In the genomic region with DNA sequence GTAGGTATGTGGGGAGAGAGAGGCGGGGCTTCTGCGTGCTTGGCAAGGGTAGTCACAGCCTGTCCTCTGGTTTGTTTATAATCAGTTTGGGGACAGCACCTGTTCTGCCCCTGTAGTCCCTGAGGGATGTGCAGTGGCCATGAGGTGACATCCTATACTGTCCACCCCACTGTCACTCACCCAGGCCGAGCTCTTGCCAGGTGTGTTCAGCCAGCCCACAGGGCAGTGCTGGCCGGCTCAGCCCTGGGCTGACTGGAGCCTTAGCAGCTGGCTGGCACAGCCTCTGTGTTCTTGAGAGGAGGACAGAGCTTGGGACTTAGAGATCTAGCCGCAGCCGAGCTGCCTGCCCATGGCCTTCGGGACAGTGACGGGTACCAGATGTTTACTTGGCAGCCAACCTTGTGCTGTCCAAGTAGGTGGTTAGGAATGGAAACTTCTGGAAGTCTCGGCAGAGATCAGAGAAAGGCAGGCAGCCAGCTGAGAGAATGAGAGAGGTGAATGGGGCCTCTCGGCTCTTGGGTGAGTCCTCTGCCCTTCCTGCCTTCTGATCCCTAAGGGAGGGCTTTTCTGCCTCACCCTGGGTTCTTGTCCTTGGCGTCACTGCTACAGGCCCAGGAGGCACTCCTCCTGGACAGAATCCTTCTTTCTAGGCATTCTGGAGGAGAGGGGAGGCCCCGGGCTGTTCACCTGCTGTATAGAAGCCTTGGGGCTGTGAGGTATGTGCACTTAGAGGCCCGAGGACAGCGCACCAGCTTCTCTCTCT, we compare ENCODE assay signal across 10 mouse cellular contexts. TPM values are rescaled to one million over a fixed set of nuclear protein-coding genes. Genes with fewer than 3 reads are reported as not detected.
DNase-seq lines count a peak whose midpoint lies in the region; ATAC-seq lines count a peak whose summit lies in the region.
"Had no signal": no experiment of that assay in that cellular context is flagged by ENCODE, and none has a peak within 500 bp of the region (broad histone marks: within the 10 kb centered on the region; RNA-seq: fewer than 3 reads in every experiment).

No protein-coding gene starts in this region.

- no peak for ATAC-seq in midbrain, embryonic 14.5 days (ENCODE audit: low FRiP score, low TSS enrichment)
- peak; percentile 72 for ATAC-seq in kidney, embryonic 16.5 days (ENCODE audit: low FRiP score, low TSS enrichment)
- peak; percentile 34; the same call in 1 of the 2 replicates for ATAC-seq in stomach, embryonic 15.5 days (ENCODE audit: insufficient read depth, low FRiP score, low read depth)
- ATAC-seq in midbrain, embryonic 13.5 days = no peak

- H3K27me3 ChIP-seq in midbrain, embryonic 10.5 days (ENCODE audit: low read depth, poor library complexity, severe bottlenecking) = no peaks in the 10 kb centered on the region
- no peaks in the 10 kb centered on the region for H3K27me3 ChIP-seq in midbrain, embryonic 14.5 days (ENCODE audit: control insufficient read depth, insufficient read depth, low read length)
- H3K27me3 ChIP-seq in kidney, embryonic 16.5 days (ENCODE audit: insufficient read depth, low read length) = no peaks in the 10 kb centered on the region
- no peaks in the 10 kb centered on the region for H3K27me3 ChIP-seq in stomach, embryonic 15.5 days (replicated peaks)
- H3K27me3 ChIP-seq in midbrain, embryonic 13.5 days = no peaks in the 10 kb centered on the region

- H3K36me3 ChIP-seq in midbrain, embryonic 10.5 days = no peaks in the 10 kb centered on the region
- H3K36me3 ChIP-seq in midbrain, embryonic 14.5 days (ENCODE audit: control insufficient read depth, insufficient read depth, low read length) = no peaks in the 10 kb centered on the region
- H3K36me3 ChIP-seq in kidney, embryonic 16.5 days (ENCODE audit: insufficient read depth, low read length) = 0 out of 2 replicates have a peak, but pooled peaks cover 3% of the 10 kb centered on the region
- no peaks in the 10 kb centered on the region for H3K36me3 ChIP-seq in stomach, embryonic 15.5 days
- no peaks in the 10 kb centered on the region for H3K36me3 ChIP-seq in midbrain, embryonic 13.5 days

- no peak overlapping the region for H3K4me2 ChIP-seq in midbrain, embryonic 14.5 days (ENCODE audit: low read length)
- H3K4me2 ChIP-seq in kidney, embryonic 16.5 days (replicated peaks; ENCODE audit: low read depth, low read length) = no peak overlapping the region
- H3K4me2 ChIP-seq in stomach, embryonic 15.5 days = no peak overlapping the region
- H3K4me2 ChIP-seq in midbrain, embryonic 13.5 days (replicated peaks) = no peak overlapping the region

- peaks cover 9% of the 10 kb centered on the region; the same call in 1 of the 2 replicates for H3K4me1 ChIP-seq in midbrain, embryonic 10.5 days
- no peaks in the 10 kb centered on the region for H3K4me1 ChIP-seq in midbrain, embryonic 14.5 days (ENCODE audit: control insufficient read depth, insufficient read depth, low read length)
- H3K4me1 ChIP-seq in kidney, embryonic 16.5 days (ENCODE audit: insufficient read depth, low read length) = peaks cover 9% of the 10 kb centered on the region; the same call in 1 of the 2 replicates
- H3K4me1 ChIP-seq in stomach, embryonic 15.5 days = peaks cover 12% of the 10 kb centered on the region
- no peaks in the 10 kb centered on the region for H3K4me1 ChIP-seq in midbrain, embryonic 13.5 days (replicated peaks)

- peaks cover 13% of the 10 kb centered on the region; the same call in 1 of the 2 replicates for H3K9me3 ChIP-seq in midbrain, embryonic 10.5 days (replicated peaks)
- H3K9me3 ChIP-seq in midbrain, embryonic 14.5 days (ENCODE audit: control insufficient read depth, low read length) = no peaks in the 10 kb centered on the region
- peaks cover 8% of the 10 kb centered on the region; the same call in 1 of the 2 replicates for H3K9me3 ChIP-seq in kidney, embryonic 16.5 days (ENCODE audit: low read length)
- no peaks in the 10 kb centered on the region for H3K9me3 ChIP-seq in stomach, embryonic 15.5 days
- H3K9me3 ChIP-seq in midbrain, embryonic 13.5 days = peaks cover 10% of the 10 kb centered on the region; the same call in 1 of the 2 replicates

- peak overlapping the region; percentile 55; the same call in 1 of the 2 replicates for H3K27ac ChIP-seq in midbrain, embryonic 10.5 days (replicated peaks)
- H3K27ac ChIP-seq in midbrain, embryonic 14.5 days (replicated peaks; ENCODE audit: low read depth, low read length) = no peak overlapping the region
- no peak overlapping the region for H3K27ac ChIP-seq in kidney, embryonic 16.5 days (ENCODE audit: low read length)
- H3K27ac ChIP-seq in stomach, embryonic 15.5 days = peak overlapping the region; percentile 40; the same call in 1 of the 2 replicates
- H3K27ac ChIP-seq in midbrain, embryonic 13.5 days = no peak overlapping the region

- 76% methylated on average over 14 of the region's 14 CpGs for WGBS in midbrain, embryonic 10.5 days
- 77% methylated on average over 14 of the region's 14 CpGs for WGBS in midbrain, embryonic 14.5 days
- WGBS in kidney, embryonic 16.5 days = 58% methylated on average over 14 of the region's 14 CpGs
- WGBS in stomach, embryonic 15.5 days = 41% methylated on average over 14 of the region's 14 CpGs
- WGBS in midbrain, embryonic 13.5 days = 79% methylated on average over 14 of the region's 14 CpGs

- no peak overlapping the region for H3K4me3 ChIP-seq in midbrain, embryonic 10.5 days
- H3K4me3 ChIP-seq in midbrain, embryonic 14.5 days (replicated peaks; ENCODE audit: low read depth, low read length) = no peak overlapping the region
- H3K4me3 ChIP-seq in kidney, embryonic 16.5 days (ENCODE audit: low read length) = no peak overlapping the region
- no peak overlapping the region for H3K4me3 ChIP-seq in stomach, embryonic 15.5 days (replicated peaks)
- no peak overlapping the region for H3K4me3 ChIP-seq in midbrain, embryonic 13.5 days (replicated peaks)

- intact Hi-C loops in left cerebral cortex, postnatal 36 days (cut with DNase I) = no loop called here

- H3K9ac ChIP-seq in midbrain, embryonic 14.5 days (replicated peaks; ENCODE audit: low read length) = no peak overlapping the region
- 0 out of 2 replicates have a peak overlapping the region, but pooled peaks have one; percentile 31 for H3K9ac ChIP-seq in kidney, embryonic 16.5 days (replicated peaks; ENCODE audit: low read length)
- no peak overlapping the region for H3K9ac ChIP-seq in stomach, embryonic 15.5 days
- H3K9ac ChIP-seq in midbrain, embryonic 13.5 days (replicated peaks) = no peak overlapping the region

- no peak for DNase-seq in midbrain, embryonic 10.5 days (ENCODE audit: low spot score)
- DNase-seq in midbrain, embryonic 14.5 days = no peak
- peak; percentile 92 for DNase-seq in gastrocnemius, postnatal 25 days
- DNase-seq in spleen, postnatal 14 days (ENCODE audit: low spot score in 2 of 2) = no peak
- DNase-seq in left cerebral cortex, postnatal 36 days (ENCODE audit: low spot score in 2 of 2) = no peak

RNA-seq across cellular contexts. Expression of a gene that starts 12.1 kb away (rescaled TPM):
- 1.9 and 2.3 TPM in 2 replicates for polyA plus RNA-seq in midbrain, embryonic 10.5 days (2016; fragmentation: Nextera tagmentation; extraction: Ambion mirVana)
- 1.6 and 2.7 TPM in 2 replicates for polyA plus RNA-seq in midbrain, embryonic 14.5 days (2014; fragmentation: Nextera tagmentation; extraction: Ambion mirVana)
- 10 to 100 TPM; 65.8 to 67.7 TPM for total RNA-seq in gastrocnemius, postnatal 25 days (2021)
- 18.1 and 19.6 TPM in 2 replicates for polyA plus RNA-seq in kidney, embryonic 16.5 days (2015; fragmentation: Nextera tagmentation; extraction: Ambion mirVana)
- 10.2 and 10.7 TPM in 2 replicates for polyA plus RNA-seq in stomach, embryonic 15.5 days (2015; fragmentation: Nextera tagmentation; extraction: Ambion mirVana)
- 1.8 and 2.0 TPM in 2 replicates for polyA plus RNA-seq in midbrain, embryonic 13.5 days (2015; fragmentation: Nextera tagmentation; extraction: Ambion mirVana)
- 10 to 100 TPM; 10.6 to 12.0 TPM for total RNA-seq in left cerebral cortex, postnatal 36 days (2021)

RNA-seq across cellular contexts. Expression of a gene that starts 22.3 kb away (rescaled TPM):
- 0.19 TPM in 1 of 2 replicates, not detected in the other for polyA plus RNA-seq in midbrain, embryonic 10.5 days (2016; fragmentation: Nextera tagmentation; extraction: Ambion mirVana)
- polyA plus RNA-seq in midbrain, embryonic 14.5 days (2014; fragmentation: Nextera tagmentation; extraction: Ambion mirVana) = not detected in 2 replicates
- not detected for total RNA-seq in gastrocnemius, postnatal 25 days (2021)
- 0.92 TPM in 1 of 2 replicates, not detected in the other for polyA plus RNA-seq in kidney, embryonic 16.5 days (2015; fragmentation: Nextera tagmentation; extraction: Ambion mirVana)
- 52.1 and 71.7 TPM in 2 replicates for polyA plus RNA-seq in stomach, embryonic 15.5 days (2015; fragmentation: Nextera tagmentation; extraction: Ambion mirVana)
- polyA plus RNA-seq in midbrain, embryonic 13.5 days (2015; fragmentation: Nextera tagmentation; extraction: Ambion mirVana) = not detected in 2 replicates
- total RNA-seq in left cerebral cortex, postnatal 36 days (2021) = not detected
- total RNA-seq: hematopoietic stem cell, adult 5-6 weeks had no signal
- polyA plus RNA-seq: neural tube, embryonic 14.5 days had no signal

RNA-seq across cellular contexts. Expression of a gene that starts 54.4 kb away (rescaled TPM):
- polyA plus RNA-seq in midbrain, embryonic 10.5 days (2016; fragmentation: Nextera tagmentation; extraction: Ambion mirVana) = 0.35 and 0.44 TPM in 2 replicates
- polyA plus RNA-seq in midbrain, embryonic 14.5 days (2014; fragmentation: Nextera tagmentation; extraction: Ambion mirVana) = 2.1 TPM in 1 of 2 replicates, not detected in the other
- 1 to 10 TPM; 1.3 to 2.6 TPM for total RNA-seq in gastrocnemius, postnatal 25 days (2021)
- 0.84 and 1.3 TPM in 2 replicates for polyA plus RNA-seq in kidney, embryonic 16.5 days (2015; fragmentation: Nextera tagmentation; extraction: Ambion mirVana)
- polyA plus RNA-seq in stomach, embryonic 15.5 days (2015; fragmentation: Nextera tagmentation; extraction: Ambion mirVana) = 0.34 and 0.42 TPM in 2 replicates
- 1.0 TPM in 2 replicates for polyA plus RNA-seq in midbrain, embryonic 13.5 days (2015; fragmentation: Nextera tagmentation; extraction: Ambion mirVana)
- total RNA-seq in left cerebral cortex, postnatal 36 days (2021) = 1 to 10 TPM; 3.0 to 3.5 TPM

RNA-seq across cellular contexts. Expression of a gene that starts 54.7 kb away (rescaled TPM):
- polyA plus RNA-seq in midbrain, embryonic 10.5 days (2016; fragmentation: Nextera tagmentation; extraction: Ambion mirVana) = 0.44 and 0.48 TPM in 2 replicates
- 5.4 and 7.2 TPM in 2 replicates for polyA plus RNA-seq in midbrain, embryonic 14.5 days (2014; fragmentation: Nextera tagmentation; extraction: Ambion mirVana)
- under 1 TPM; 0.61 to 0.70 TPM for total RNA-seq in gastrocnemius, postnatal 25 days (2021)
- 0.24 and 0.90 TPM in 2 replicates for polyA plus RNA-seq in kidney, embryonic 16.5 days (2015; fragmentation: Nextera tagmentation; extraction: Ambion mirVana)
- 0.19 and 0.27 TPM in 2 replicates for polyA plus RNA-seq in stomach, embryonic 15.5 days (2015; fragmentation: Nextera tagmentation; extraction: Ambion mirVana)
- 0.62 and 0.66 TPM in 2 replicates for polyA plus RNA-seq in midbrain, embryonic 13.5 days (2015; fragmentation: Nextera tagmentation; extraction: Ambion mirVana)
- total RNA-seq in left cerebral cortex, postnatal 36 days (2021) = 1 to 10 TPM; 5.2 to 6.2 TPM
- total RNA-seq: hematopoietic stem cell, adult 5-6 weeks had no signal

Comparison
In these comparisons a context has a peak if more than half of its experiments do, and no peak if none do; other contexts are left out.
1. H3K27ac ChIP-seq: peak in midbrain, embryonic 10.5 days (single experiment) and stomach, embryonic 15.5 days (single experiment); none in midbrain, embryonic 14.5 days (single experiment), kidney, embryonic 16.5 days (single experiment) and midbrain, embryonic 13.5 days (single experiment).
2. ATAC-seq: peak in kidney, embryonic 16.5 days (single experiment) and stomach, embryonic 15.5 days (single experiment); none in midbrain, embryonic 14.5 days (single experiment) and midbrain, embryonic 13.5 days (single experiment).
3. RNA of a gene that starts 22.3 kb away (polyA plus RNA-seq): 52.1 to 71.7 TPM in stomach, embryonic 15.5 days; 0.92 TPM in kidney, embryonic 16.5 days, 0.19 TPM in midbrain, embryonic 10.5 days, not detected in midbrain, embryonic 13.5 days and not detected in midbrain, embryonic 14.5 days; every median in the first group is over 10 times any median in the second.